Mouse (Mus musculus) forebrain, embryonic 13.5 days (tissue): ENCODE measurements around the gene Slc44a1. TPM values are rescaled to one million over a fixed set of nuclear protein-coding genes. Genes with fewer than 3 reads are reported as not detected.
A peak's percentile ranks its signal among the peaks of the same experiment; 100 is the strongest.

Source experiments
- ATAC-seq: fragments of 200-750 bp; cut with Nextera tagmentation; 2 replicates; pipeline ENCODE4 v1.8.0; 2017
- H3K27ac ChIP-seq: fragments of 300-500 bp; sonication (generic); 2 replicates; pipeline ENCODE4 v1.5.1; 2015; ENCODE audit warnings: inconsistent platforms, mild to moderate bottlenecking, moderate library complexity
- H3K27me3 ChIP-seq: fragments of 300-500 bp; sonication (generic); 2 replicates; pipeline ENCODE4 v1.6.1; 2015; ENCODE audit warnings: mild to moderate bottlenecking, inconsistent platforms
- H3K36me3 ChIP-seq: fragments of 300-500 bp; sonication (generic); 2 replicates; pipeline ENCODE4 v1.6.1; 2015; ENCODE audit warnings: mild to moderate bottlenecking, inconsistent platforms; ENCODE audit not compliant: poor library complexity, severe bottlenecking
- H3K4me1 ChIP-seq: fragments of 300-500 bp; sonication (generic); 2 replicates; pipeline ENCODE4 v1.6.1; 2015; ENCODE audit warnings: inconsistent platforms
- H3K4me2 ChIP-seq: fragments of 300-500 bp; sonication (generic); 2 replicates; pipeline ENCODE4 v1.6.1; 2015; ENCODE audit warnings: inconsistent platforms, mild to moderate bottlenecking, moderate library complexity
- H3K4me3 ChIP-seq: fragments of 300-500 bp; sonication (generic); 2 replicates; pipeline ENCODE4 v1.5.1; 2015; ENCODE audit warnings: mild to moderate bottlenecking, inconsistent platforms
- H3K9ac ChIP-seq: fragments of 300-500 bp; sonication (generic); 2 replicates; pipeline ENCODE4 v1.6.1; 2015; ENCODE audit warnings: mild to moderate bottlenecking, inconsistent platforms
- H3K9me3 ChIP-seq: fragments of 300-500 bp; sonication (generic); replicated peaks from 2 replicates; pipeline ENCODE4 v1.6.1; 2016; ENCODE audit warnings: inconsistent platforms
- WGBS: fragments of 180-500 bp; shearing (Covaris S2); methylation state at CpG from one replicate; pipeline ENCODE4 v1.1.7; 2015; 5-methylcytosine and 5-hydroxymethylcytosine counted together
- polyA plus RNA-seq: library from polyadenylated mRNA; unstranded; fragments of >200 nt; fragmentation: Nextera tagmentation; extraction: Ambion mirVana; gene quantifications from 2 replicates; pipeline ENCODE4 v1.2.1, GENCODE M21; 2015

Gene Slc44a1
- polyA plus RNA-seq, 1 experiment from 2014 or later: 11.5 TPM

GRCm38 (mm10) chr4:53522655-53523054 lies 82.4 kb downstream of the Slc44a1 start:
- no peak overlapping the region for H3K27ac ChIP-seq
- peaks cover 19% of the 10 kb centered on the region for H3K4me1 ChIP-seq
- no peaks in the 10 kb centered on the region for H3K27me3 ChIP-seq
- no peaks in the 10 kb centered on the region for H3K9me3 ChIP-seq
- no peak overlapping the region for H3K4me3 ChIP-seq
- WGBS: 34% methylated on average over 8 of the region's 8 CpGs
- ATAC-seq: no peak
- H3K4me2 ChIP-seq: no peak overlapping the region
- no peaks in the 10 kb centered on the region for H3K36me3 ChIP-seq
- no peak overlapping the region for H3K9ac ChIP-seq

- H3K27ac ChIP-seq: no peak overlapping the region
- no peak overlapping the region for H3K4me2 ChIP-seq
- H3K9ac ChIP-seq: no peak overlapping the region
- no peaks in the 10 kb centered on the region for H3K27me3 ChIP-seq
- H3K4me1 ChIP-seq: peaks cover 19% of the 10 kb centered on the region
- H3K9me3 ChIP-seq: no peaks in the 10 kb centered on the region
- ATAC-seq: no peak
- H3K36me3 ChIP-seq: no peaks in the 10 kb centered on the region
- H3K4me3 ChIP-seq: no peak overlapping the region
- WGBS: 90% methylated on average over 6 of the region's 6 CpGs
These were observed 85.3 kb downstream of the Slc44a1 start for GRCm38 (mm10) chr4:53525503-53525902.

GRCm38 (mm10) chr4:53525994-53526393 lies 85.8 kb downstream of the Slc44a1 start:
- H3K36me3 ChIP-seq: no peaks in the 10 kb centered on the region
- no peaks in the 10 kb centered on the region for H3K27me3 ChIP-seq
- H3K9me3 ChIP-seq: no peaks in the 10 kb centered on the region
- WGBS: 88% methylated on average over 1 of the region's 1 CpGs
- ATAC-seq: no peak
- no peak overlapping the region for H3K4me2 ChIP-seq
- H3K9ac ChIP-seq: no peak overlapping the region
- H3K4me1 ChIP-seq: peaks cover 19% of the 10 kb centered on the region
- no peak overlapping the region for H3K4me3 ChIP-seq
- H3K27ac ChIP-seq: no peak overlapping the region

GRCm38 (mm10) chr4:53526446-53526845 lies 86.2 kb downstream of the Slc44a1 start:
- Histone ChIP-seq H3K36me3 (no peaks in the 10 kb centered on the region), H3K27ac (no peak overlapping the region), H3K4me2 (no peak overlapping the region), H3K9ac (no peak overlapping the region), H3K9me3 (no peaks in the 10 kb centered on the region), H3K27me3 (no peaks in the 10 kb centered on the region), H3K4me1 (peaks cover 19% of the 10 kb centered on the region), H3K4me3 (no peak overlapping the region)
- no peak for ATAC-seq
- 34% methylated on average over 2 of the region's 2 CpGs for WGBS

GRCm38 (mm10) chr4:53535795-53536194 lies 95.6 kb downstream of the Slc44a1 start:
- H3K9me3 ChIP-seq: no peaks in the 10 kb centered on the region
- 0 out of 2 replicates have a peak, but pooled peaks have one; percentile 38 for ATAC-seq
- no peaks in the 10 kb centered on the region for H3K4me1 ChIP-seq
- H3K27me3 ChIP-seq: no peaks in the 10 kb centered on the region
- H3K4me3 ChIP-seq: no peak overlapping the region
- H3K9ac ChIP-seq: no peak overlapping the region
- no peaks in the 10 kb centered on the region for H3K36me3 ChIP-seq
- 88% methylated on average over 12 of the region's 12 CpGs for WGBS
- H3K27ac ChIP-seq: no peak overlapping the region
- H3K4me2 ChIP-seq: no peak overlapping the region

GRCm38 (mm10) chr4:53537101-53537500 lies 96.9 kb downstream of the Slc44a1 start:
- Histone ChIP-seq H3K4me2 (no peak overlapping the region), H3K9me3 (no peaks in the 10 kb centered on the region), H3K27me3 (no peaks in the 10 kb centered on the region), H3K4me3 (no peak overlapping the region), H3K4me1 (no peaks in the 10 kb centered on the region), H3K27ac (no peak overlapping the region), H3K9ac (no peak overlapping the region), H3K36me3 (no peaks in the 10 kb centered on the region)
- no peak for ATAC-seq

GRCm38 (mm10) chr4:53537539-53537938 lies 97.3 kb downstream of the Slc44a1 start:
- Histone ChIP-seq H3K4me1 (no peaks in the 10 kb centered on the region), H3K27me3 (no peaks in the 10 kb centered on the region), H3K9me3 (no peaks in the 10 kb centered on the region), H3K4me3 (no peak overlapping the region), H3K36me3 (peaks cover 1% of the 10 kb centered on the region; the same call in 1 of the 2 replicates), H3K27ac (no peak overlapping the region), H3K9ac (no peak overlapping the region), H3K4me2 (no peak overlapping the region)
- WGBS: 71% methylated on average over 2 of the region's 2 CpGs
- no peak for ATAC-seq

GRCm38 (mm10) chr4:53538600-53538999 lies 98.4 kb downstream of the Slc44a1 start:
- no peaks in the 10 kb centered on the region for H3K9me3 ChIP-seq
- no peak overlapping the region for H3K9ac ChIP-seq
- peaks cover 8% of the 10 kb centered on the region for H3K36me3 ChIP-seq
- H3K4me1 ChIP-seq: no peaks in the 10 kb centered on the region
- no peak overlapping the region for H3K4me2 ChIP-seq
- no peak overlapping the region for H3K4me3 ChIP-seq
- no peak overlapping the region for H3K27ac ChIP-seq
- H3K27me3 ChIP-seq: no peaks in the 10 kb centered on the region
- WGBS: 92% methylated on average over 11 of the region's 11 CpGs
- no peak for ATAC-seq

GRCm38 (mm10) chr4:53539929-53540328 lies 99.7 kb downstream of the Slc44a1 start:
- H3K4me3 ChIP-seq: no peak overlapping the region
- no peak for ATAC-seq
- WGBS: 91% methylated on average over 11 of the region's 11 CpGs
- H3K27me3 ChIP-seq: no peaks in the 10 kb centered on the region
- H3K36me3 ChIP-seq: peaks cover 18% of the 10 kb centered on the region
- H3K9ac ChIP-seq: no peak overlapping the region
- H3K9me3 ChIP-seq: no peaks in the 10 kb centered on the region
- H3K27ac ChIP-seq: no peak overlapping the region
- no peak overlapping the region for H3K4me2 ChIP-seq
- H3K4me1 ChIP-seq: no peaks in the 10 kb centered on the region

GRCm38 (mm10) chr4:53543421-53543820 lies 103.2 kb downstream of the Slc44a1 start:
- no peak overlapping the region for H3K4me2 ChIP-seq
- no peaks in the 10 kb centered on the region for H3K4me1 ChIP-seq
- WGBS: 91% methylated on average over 8 of the region's 8 CpGs
- no peak overlapping the region for H3K4me3 ChIP-seq
- no peaks in the 10 kb centered on the region for H3K9me3 ChIP-seq
- no peak overlapping the region for H3K9ac ChIP-seq
- H3K27me3 ChIP-seq: no peaks in the 10 kb centered on the region
- H3K27ac ChIP-seq: no peak overlapping the region
- ATAC-seq: no peak
- H3K36me3 ChIP-seq: peaks cover 27% of the 10 kb centered on the region

- H3K4me2 ChIP-seq: no peak overlapping the region
- ATAC-seq: no peak
- H3K27me3 ChIP-seq: no peaks in the 10 kb centered on the region
- peaks cover 27% of the 10 kb centered on the region for H3K36me3 ChIP-seq
- H3K27ac ChIP-seq: no peak overlapping the region
- no peaks in the 10 kb centered on the region for H3K4me1 ChIP-seq
- no peak overlapping the region for H3K9ac ChIP-seq
- 73% methylated on average over 1 of the region's 1 CpGs for WGBS
- H3K9me3 ChIP-seq: no peaks in the 10 kb centered on the region
- H3K4me3 ChIP-seq: no peak overlapping the region
These were observed 104.7 kb downstream of the Slc44a1 start for GRCm38 (mm10) chr4:53544889-53545288.

- Histone ChIP-seq H3K4me1 (no peaks in the 10 kb centered on the region), H3K27me3 (no peaks in the 10 kb centered on the region), H3K4me3 (no peak overlapping the region), H3K27ac (no peak overlapping the region), H3K9me3 (no peaks in the 10 kb centered on the region), H3K4me2 (no peak overlapping the region), H3K36me3 (peaks cover 27% of the 10 kb centered on the region), H3K9ac (no peak overlapping the region)
- ATAC-seq: no peak
- WGBS: 95% methylated on average over 5 of the region's 5 CpGs
These were observed 107.2 kb downstream of the Slc44a1 start for GRCm38 (mm10) chr4:53547381-53547780.

- no peak for ATAC-seq
- H3K9me3 ChIP-seq: no peaks in the 10 kb centered on the region
- H3K36me3 ChIP-seq: peaks cover 14% of the 10 kb centered on the region
- 81% methylated on average over 4 of the region's 4 CpGs for WGBS
- H3K27ac ChIP-seq: no peak overlapping the region
- no peak overlapping the region for H3K9ac ChIP-seq
- H3K4me1 ChIP-seq: no peaks in the 10 kb centered on the region
- no peak overlapping the region for H3K4me2 ChIP-seq
- H3K27me3 ChIP-seq: no peaks in the 10 kb centered on the region
- H3K4me3 ChIP-seq: no peak overlapping the region
These were observed 109.2 kb downstream of the Slc44a1 start for GRCm38 (mm10) chr4:53549375-53549774.
